In genomic region chr6:94700067-94700491, GRCm38 (mm10) we compare ENCODE assay signal across 8 mouse cellular contexts. TPM values are rescaled to one million over a fixed set of nuclear protein-coding genes. Genes with fewer than 3 reads are reported as not detected.
DNase-seq lines count a peak whose midpoint lies in the region; ATAC-seq lines count a peak whose summit lies in the region.

Gene Lrig1, minus strand, starts transcription at chr6:94700158.

- peak; percentile 89 for ATAC-seq in inflammation-experienced regulatory T-cells, adult 6 months

- peaks cover 10% of the 10 kb centered on the region; the same call in 1 of the 2 replicates for H3K9me3 ChIP-seq in megakaryocyte, embryonic 14.5 days

- peaks cover 20% of the 10 kb centered on the region for H3K4me1 ChIP-seq in megakaryocyte, embryonic 14.5 days

- no peaks in the 10 kb centered on the region for H3K36me3 ChIP-seq in megakaryocyte, embryonic 14.5 days (replicated peaks; ENCODE audit: low read length)

- DNase-seq in adrenal gland, adult 8-10 months = peak; percentile 98
- DNase-seq in embryo, embryonic 11.5 days (ENCODE audit: low read depth, low spot score) = peak; percentile 99
- peak; percentile 99 for DNase-seq in gastrocnemius, postnatal 25 days
- DNase-seq in left cerebral cortex, adult 9 months (ENCODE audit: low spot score in 2 of 2) = peak; percentile 94 to 97
- DNase-seq in right cerebral cortex, adult 2 months (ENCODE audit: low spot score in 2 of 2) = peak; percentile 96
- peak; percentile 89 for DNase-seq in urinary bladder, postnatal 10 days (ENCODE audit: low spot score)

- H3K4me3 ChIP-seq in megakaryocyte, embryonic 14.5 days (replicated peaks) = peak within 1 kb of the TSS; percentile 87

- H3K27me3 ChIP-seq in megakaryocyte, embryonic 14.5 days (replicated peaks) = peaks cover 86% of the 10 kb centered on the region

RNA-seq across cellular contexts. Expression of gene Lrig1, which starts in this region (rescaled TPM):
- total RNA-seq in adrenal gland, adult 8-10 months (2022) = 10 to 100 TPM in 1 of 4 experiments, 1 to 10 TPM in 3; 8.2 to 14.0 (median 9.0) TPM
- 10 to 100 TPM; 35.9 to 38.8 TPM for total RNA-seq in gastrocnemius, postnatal 25 days (2021)
- polyA plus RNA-seq in inflammation-experienced regulatory T-cells, adult 6 months (2017; shearing (Covaris generic)) = 10 to 100 TPM in 2 of 3 experiments, 1 to 10 TPM in 1; 7.4 to 47.9 (median 44.0) TPM
- 0.06 TPM in 1 of 2 replicates, not detected in the other for polyA plus RNA-seq in megakaryocyte, embryonic 14.5 days (2012; ENCODE audit: insufficient read depth, low replicate concordance)

Comparison
In these comparisons a context has a peak if more than half of its experiments do, and no peak if none do; other contexts are left out.
1. Peak in every context shown above with its lines: DNase-seq, ATAC-seq and H3K4me3 ChIP-seq.